Mouse (Mus musculus): ENCODE measurements around the gene Foxc1.

DNA sequence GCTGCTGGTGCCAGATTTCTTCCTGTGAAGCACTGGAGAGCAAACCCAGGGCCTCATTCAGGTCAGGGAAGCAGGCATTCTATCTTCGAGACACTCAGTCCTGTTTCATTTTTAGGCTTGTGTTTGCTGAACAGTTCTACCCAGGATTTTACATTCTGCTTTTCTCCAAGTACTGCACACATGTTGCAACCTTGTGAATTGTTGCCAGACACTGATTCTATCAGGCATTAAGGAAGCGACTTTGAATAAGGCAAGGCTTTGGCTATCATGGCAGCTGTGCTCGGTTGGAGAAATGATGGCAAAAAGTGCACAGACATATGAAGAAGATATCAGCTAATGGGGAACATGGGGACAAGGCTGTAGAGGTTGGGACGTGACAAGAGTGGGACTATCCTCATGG is 22.0 kb downstream of the Foxc1 start:
- no peak for TF ChIP-seq CTCF (IDR thresholded peaks at IDR 0.05; ENCODE audit: insufficient read depth, low read length)
- no peak for TF ChIP-seq POLR2A (IDR thresholded peaks at IDR 0.05; ENCODE audit: borderline replicate concordance, extremely low read depth, low read depth, low read length)

All from lung, adult 2 months (tissue).